Mouse (Mus musculus) small intestine, adult 2 months (tissue): ENCODE results near the gene Prcp.

Source experiments
- CTCF ChIP-seq: fragments of 200-500 bp; IDR thresholded peaks from 2 replicates; pipeline ENCODE4 v1.5.1; 2012; ENCODE audit warnings: low read depth, mild to moderate bottlenecking, control low read depth, inconsistent platforms, low read length, moderate library complexity, mixed read lengths; ENCODE audit not compliant: insufficient replicate concordance, insufficient read length; ENCODE audit errors: extremely low read depth
- POLR2A ChIP-seq: fragments of 200-500 bp; IDR thresholded peaks from 2 replicates; pipeline ENCODE4 v1.6.1; 2012; ENCODE audit warnings: low read depth, mild to moderate bottlenecking, control low read depth, inconsistent platforms, low read length, moderate library complexity

DNA sequence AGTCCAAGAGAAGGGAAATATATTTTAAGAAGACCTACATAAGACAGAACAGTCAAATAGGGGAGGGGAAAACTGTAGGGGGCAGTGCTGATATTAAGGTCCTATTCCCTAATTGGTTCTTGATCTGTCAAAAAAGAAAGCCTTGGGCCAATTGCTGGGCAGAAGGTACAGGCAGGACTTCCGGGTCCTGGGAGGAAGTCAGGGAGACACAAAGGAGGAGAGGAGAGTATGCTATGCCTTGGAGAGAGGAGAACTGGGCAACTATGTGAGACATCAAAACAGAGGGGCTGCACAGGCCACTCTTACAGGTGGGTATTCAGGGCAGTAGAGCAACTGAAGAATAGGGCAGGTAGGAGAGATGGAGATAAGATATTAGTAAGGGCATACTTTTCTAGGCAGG, 87.6 kb downstream of the Prcp start:
- TF ChIP-seq POLR2A (no peak), CTCF (no peak)
